Mouse (Mus musculus) hematopoietic stem cell, adult 5-6 weeks (primary cell): ENCODE results near the gene Tmem181a. TPM values are rescaled to one million over a fixed set of nuclear protein-coding genes. Genes with fewer than 3 reads are reported as not detected.
"Not testable (repeated sequence)": the region's sequence is repeated elsewhere in the genome, so short reads cannot be mapped to it uniquely, and the experiment has no call there.

Source experiments
- ATAC-seq, 2 experiments: fragments of 125-278 bp in 1 of 2; replicated peaks in 1 of 2; 2 replicates each; pipeline ENCODE4 v1.8.0; 2016 to 2017; ENCODE audit warnings: inconsistent platforms in 2 of 2, mild to moderate bottlenecking in 2 of 2, moderate number of reproducible peaks in 2 of 2, low read depth in 1 of 2, moderate TSS enrichment in 1 of 2; ENCODE audit not compliant: low FRiP score in 2 of 2, poor library complexity in 2 of 2, severe bottlenecking in 2 of 2, insufficient read depth in 1 of 2, low TSS enrichment in 1 of 2
- total RNA-seq: library from RNA; stranded (forward); fragments of 172-1452, 232-1000 nt; gene quantifications from 2 replicates; pipeline ENCODE4 v1.2.3, GENCODE M21; 2017

The Tmem181a gene
- total RNA-seq, 1 experiment from 2014 or later = 5.2 TPM

DNA sequence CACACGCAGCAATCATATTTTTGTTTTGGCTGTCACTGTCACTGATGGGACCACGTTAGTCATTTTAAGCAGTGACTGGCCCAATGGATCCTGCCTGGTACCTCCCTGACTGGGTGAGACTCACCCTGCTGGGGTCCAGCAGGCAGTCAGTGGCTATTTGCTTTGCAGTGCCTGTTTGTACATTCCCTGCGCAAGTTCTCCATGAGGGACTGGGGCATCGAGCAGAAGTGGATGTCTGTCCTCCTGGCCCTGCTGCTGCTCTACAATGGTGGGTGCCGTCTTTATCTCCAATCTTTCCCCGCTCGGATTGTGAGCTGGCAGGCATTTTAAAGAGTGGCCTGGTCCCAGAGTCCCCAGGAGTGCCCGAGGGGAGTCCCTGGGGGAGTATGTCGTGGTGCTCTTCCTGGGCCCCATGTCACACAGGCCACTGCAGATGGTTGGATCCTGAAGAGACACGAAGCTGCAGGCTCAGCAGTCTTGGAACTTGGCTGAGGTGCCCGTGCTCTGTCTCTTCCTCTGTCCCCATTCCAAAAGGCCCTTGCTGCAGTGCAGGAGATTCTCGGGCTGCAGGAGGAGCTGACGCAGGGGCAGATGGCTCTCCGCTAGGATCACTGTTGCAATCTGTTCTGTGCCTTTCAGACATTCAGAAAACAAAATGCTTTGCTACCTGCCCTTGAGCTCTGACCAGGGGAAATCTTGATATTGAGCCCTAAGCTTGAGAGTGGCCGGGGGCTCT is 40.6 kb downstream of the Tmem181a start:
- not testable (repeated sequence) for ATAC-seq

DNA sequence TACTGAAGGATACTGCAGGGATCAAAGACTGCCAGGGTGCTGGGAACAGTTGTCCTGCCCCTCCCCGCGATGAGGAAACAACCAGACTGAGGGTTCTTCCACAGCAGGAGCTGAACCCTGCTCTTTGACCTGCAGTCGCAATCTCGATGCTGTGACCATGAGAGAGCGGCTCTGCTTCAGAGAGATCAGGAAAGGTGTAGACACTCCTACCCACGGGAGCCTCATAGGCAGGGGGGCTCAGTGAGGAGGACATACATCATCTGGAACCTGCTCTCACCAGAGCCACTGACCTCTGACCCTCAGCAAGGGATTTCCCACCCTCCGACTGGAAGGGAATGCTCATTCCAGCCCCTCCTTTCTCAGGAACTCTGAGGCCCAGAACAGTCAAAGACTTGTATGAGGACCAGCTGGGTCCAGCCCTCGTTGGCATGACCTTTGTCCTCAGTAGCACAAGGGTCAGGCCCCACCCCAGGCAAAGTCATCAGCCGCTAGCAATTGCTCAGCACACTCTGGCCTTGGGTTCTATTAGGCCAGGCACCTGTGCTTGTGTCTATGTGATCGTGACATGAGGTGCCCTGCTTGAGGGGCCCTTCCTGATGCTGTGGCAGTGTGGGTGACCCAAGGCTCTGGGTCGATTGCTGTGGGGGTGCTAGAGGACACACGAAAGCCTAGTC is 43.7 kb downstream of the Tmem181a start:
- not testable (repeated sequence) for ATAC-seq

- ATAC-seq = not testable (repeated sequence)
Measured at GRCm38 (mm10) chr17:6304891-6305290, 48.2 kb downstream of the Tmem181a start.

- ATAC-seq = not testable (repeated sequence)
Measured at GRCm38 (mm10) chr17:6305656-6306270, 49.1 kb downstream of the Tmem181a start.

DNA sequence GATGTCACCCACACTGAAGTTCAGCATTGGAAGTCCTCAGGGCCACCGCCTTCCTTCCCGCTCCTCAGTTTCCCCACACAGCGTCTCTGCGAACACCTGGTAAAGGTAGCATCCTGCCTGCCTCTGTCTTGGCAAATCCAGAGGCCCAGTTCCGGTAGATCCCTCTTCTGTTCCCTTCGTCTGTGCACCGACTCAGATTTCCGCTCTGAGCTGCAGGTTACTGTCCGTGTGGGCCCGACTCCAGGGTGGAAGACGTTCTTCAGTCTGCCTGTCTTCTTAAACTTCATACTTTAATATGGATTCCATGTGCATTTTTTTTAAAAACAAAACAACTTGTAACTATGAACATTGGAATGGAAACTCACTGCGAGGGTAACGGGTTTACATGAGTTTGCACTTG is 49.8 kb downstream of the Tmem181a start:
- not testable (repeated sequence) for ATAC-seq

DNA sequence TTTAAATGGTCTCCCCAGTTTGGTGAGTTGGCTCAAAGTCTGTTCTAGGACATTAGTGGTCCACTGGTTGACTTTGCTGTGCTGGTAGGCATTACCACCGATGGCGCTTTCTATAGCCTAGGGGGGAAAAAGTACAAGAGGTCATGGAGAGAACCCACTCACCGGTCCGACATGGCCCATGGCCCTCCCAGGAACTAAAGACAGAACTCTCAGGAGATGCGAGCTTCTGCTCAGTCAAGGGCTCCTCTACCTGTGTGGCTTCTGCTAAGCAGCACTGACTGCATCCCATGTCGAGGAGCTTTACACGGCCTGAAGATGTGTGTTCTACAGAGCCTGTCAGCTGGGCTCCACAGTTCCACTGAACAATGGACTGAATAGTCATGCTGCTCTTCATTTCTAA is 55.1 kb downstream of the Tmem181a start:
- ATAC-seq = not testable (repeated sequence)

- not testable (repeated sequence) for ATAC-seq
Measured at GRCm38 (mm10) chr17:6312755-6313154, 56.1 kb downstream of the Tmem181a start.

- ATAC-seq = not testable (repeated sequence)
Measured at GRCm38 (mm10) chr17:6314493-6314892, 57.8 kb downstream of the Tmem181a start.

DNA sequence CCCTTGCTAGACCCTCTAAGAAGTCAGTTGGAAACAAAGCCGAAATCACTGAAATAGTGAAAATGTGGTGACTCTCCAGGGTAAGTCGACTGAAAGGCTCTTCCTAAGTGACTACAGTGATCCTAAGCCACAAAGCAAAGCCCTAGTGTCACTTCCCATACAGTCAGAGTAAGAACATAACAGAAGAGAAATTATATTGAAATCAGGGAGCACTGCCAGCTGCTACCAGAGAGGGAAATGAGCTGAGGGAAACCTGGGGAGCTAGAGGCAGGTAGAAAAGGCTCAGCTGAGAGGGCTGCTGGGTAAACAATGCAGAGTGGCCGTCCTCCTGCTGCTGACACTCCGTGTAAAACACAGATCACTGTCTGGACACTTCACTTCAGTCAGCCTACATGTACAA is 59.0 kb downstream of the Tmem181a start:
- ATAC-seq = 0 out of 4 replicates have a peak, but pooled peaks of 1 of the 2 experiments have one; percentile 5

DNA sequence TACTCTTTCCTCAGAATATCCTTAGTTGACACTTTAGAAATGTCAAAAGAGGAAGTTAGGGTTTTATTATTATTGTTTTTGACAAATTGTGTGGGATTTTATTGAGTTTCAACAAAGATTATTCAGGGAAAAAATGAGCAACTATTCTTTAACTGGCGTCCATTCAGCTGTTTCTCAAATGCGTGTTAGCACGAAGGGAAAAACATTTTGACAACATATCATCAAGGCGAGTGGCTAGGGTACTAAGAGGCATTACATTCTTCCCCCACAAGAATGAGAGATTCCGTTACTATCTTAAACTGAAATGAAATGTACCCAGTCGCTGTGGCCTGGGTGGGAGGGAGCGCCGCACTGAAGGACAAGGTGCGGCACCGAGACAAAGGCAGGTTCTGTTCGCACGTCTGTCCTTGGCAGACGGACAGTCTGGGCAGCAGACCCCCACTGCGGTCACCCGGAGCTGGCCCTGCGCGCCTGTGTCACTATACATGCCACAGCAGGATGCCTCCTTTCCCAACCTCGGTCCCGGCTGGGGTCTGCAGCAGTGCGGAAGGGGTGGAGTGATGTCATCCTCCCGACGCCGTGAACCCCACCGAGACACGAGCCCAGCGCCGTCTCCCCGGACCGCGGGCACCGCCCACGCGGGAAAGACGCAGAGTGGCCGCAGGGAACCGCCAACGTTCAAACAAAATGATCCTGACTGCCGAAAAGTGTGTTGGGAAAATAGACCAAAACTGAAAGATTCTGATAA is 59.9 kb downstream of the Tmem181a start:
- peak; percentile 8 to 52; a peak in 2 of 4 replicates for ATAC-seq

- peak; percentile 87 to 92 for ATAC-seq
Measured at GRCm38 (mm10) chr17:6317339-6317985, 60.8 kb downstream of the Tmem181a start, which contains the start of gene Dynlt1a. Dynlt1a (minus strand) TSS chr17:6317500.

- ATAC-seq = not testable (repeated sequence)
Measured at GRCm38 (mm10) chr17:6321081-6321777, 64.6 kb downstream of the Tmem181a start.

DNA sequence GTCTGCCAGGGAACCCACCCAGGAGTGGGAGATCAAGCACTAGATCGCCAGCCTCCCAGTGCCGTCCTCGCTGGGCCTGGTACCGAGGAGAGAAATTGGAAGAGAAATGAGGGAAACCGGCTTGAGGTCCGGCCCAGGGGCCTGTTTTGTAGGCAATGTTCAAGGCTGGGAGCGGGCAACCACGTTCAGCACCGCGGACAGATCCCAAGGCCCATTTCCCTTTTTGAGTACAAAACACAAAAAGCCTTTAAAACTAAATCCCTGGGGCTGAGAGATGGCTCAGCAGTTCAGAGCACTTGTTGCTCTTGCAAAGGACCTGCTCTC is 65.1 kb downstream of the Tmem181a start:
- peak; percentile 38 to 41; a peak in 2 of 4 replicates for ATAC-seq

GRCm38 (mm10) chr17:6325021-6325420 is 68.4 kb downstream of the Tmem181a start:
- ATAC-seq = not testable (repeated sequence)

GRCm38 (mm10) chr17:6325543-6325942 is 68.9 kb downstream of the Tmem181a start:
- ATAC-seq = not testable (repeated sequence)

- ATAC-seq = not testable (repeated sequence)
Measured at GRCm38 (mm10) chr17:6327554-6327953, 70.9 kb downstream of the Tmem181a start.
